Mouse (Mus musculus) testis, adult 2 months (tissue): ENCODE data around the gene Fgr.

Experiments used
- CTCF ChIP-seq: fragments of 200-500 bp; IDR thresholded peaks from 2 replicates; pipeline ENCODE4 v1.5.1; 2012; ENCODE audit warnings: low read depth, mild to moderate bottlenecking, inconsistent platforms, low read length, moderate library complexity; ENCODE audit not compliant: control insufficient read depth, insufficient read depth, insufficient replicate concordance
- POLR2A ChIP-seq: fragments of 200-500 bp; IDR thresholded peaks from 2 replicates; pipeline ENCODE4 v1.6.1; 2012; ENCODE audit warnings: low read depth, mild to moderate bottlenecking, inconsistent platforms, low read length, moderate library complexity; ENCODE audit not compliant: control insufficient read depth

- TF ChIP-seq POLR2A (no peak), CTCF (no peak)
These were observed 61.6 kb downstream of the Fgr start for GRCm38 (mm10) chr4:133035446-133035845.
